Mouse (Mus musculus): Measurements from ENCODE around the gene Slc6a8.

The Slc6a8 gene

DNA sequence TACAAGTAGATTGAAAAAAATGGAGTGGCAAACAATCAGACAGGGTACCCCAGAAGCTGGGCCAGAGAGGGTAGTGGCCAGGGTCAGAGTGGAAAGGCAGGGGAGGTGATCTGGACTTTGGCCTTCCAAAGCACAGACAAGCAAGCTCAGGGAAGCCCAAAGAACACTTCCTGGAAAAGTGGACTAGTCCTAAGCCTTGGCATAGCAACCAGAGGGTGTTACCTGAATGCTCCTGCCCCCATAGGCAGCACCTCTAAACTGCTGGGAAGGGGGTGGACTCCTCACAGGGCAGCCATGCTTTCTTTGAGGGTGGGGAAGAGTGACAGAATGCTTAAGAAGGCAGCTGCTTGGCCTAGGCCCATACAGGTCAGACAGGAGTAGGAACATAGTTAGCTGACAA is 12.0 kb downstream of the Slc6a8 start:
- no peak for DNase-seq (ENCODE audit: low read depth, low spot score)

DNA sequence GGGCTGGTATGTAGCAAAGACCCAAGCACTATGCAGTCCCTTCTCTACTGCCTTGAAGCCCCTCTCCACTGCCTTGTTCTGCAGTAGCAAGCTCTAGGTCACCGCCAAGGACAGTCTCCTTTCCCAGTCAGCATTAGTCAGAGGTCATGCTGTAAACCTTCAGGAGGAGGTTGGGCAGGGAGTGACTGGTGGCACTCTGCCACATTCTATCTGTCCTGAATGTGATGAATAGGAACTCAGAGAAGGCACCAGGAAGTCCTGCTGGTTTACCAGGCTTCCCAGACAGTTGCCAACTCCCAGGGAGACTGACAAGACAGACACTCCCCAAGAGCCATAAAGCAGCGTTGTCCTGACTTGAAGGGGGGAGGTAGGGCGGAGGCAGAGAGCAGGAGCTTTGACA is 12.7 kb downstream of the Slc6a8 start:
- peak; percentile 66 for DNase-seq (ENCODE audit: low read depth, low spot score)

DNA sequence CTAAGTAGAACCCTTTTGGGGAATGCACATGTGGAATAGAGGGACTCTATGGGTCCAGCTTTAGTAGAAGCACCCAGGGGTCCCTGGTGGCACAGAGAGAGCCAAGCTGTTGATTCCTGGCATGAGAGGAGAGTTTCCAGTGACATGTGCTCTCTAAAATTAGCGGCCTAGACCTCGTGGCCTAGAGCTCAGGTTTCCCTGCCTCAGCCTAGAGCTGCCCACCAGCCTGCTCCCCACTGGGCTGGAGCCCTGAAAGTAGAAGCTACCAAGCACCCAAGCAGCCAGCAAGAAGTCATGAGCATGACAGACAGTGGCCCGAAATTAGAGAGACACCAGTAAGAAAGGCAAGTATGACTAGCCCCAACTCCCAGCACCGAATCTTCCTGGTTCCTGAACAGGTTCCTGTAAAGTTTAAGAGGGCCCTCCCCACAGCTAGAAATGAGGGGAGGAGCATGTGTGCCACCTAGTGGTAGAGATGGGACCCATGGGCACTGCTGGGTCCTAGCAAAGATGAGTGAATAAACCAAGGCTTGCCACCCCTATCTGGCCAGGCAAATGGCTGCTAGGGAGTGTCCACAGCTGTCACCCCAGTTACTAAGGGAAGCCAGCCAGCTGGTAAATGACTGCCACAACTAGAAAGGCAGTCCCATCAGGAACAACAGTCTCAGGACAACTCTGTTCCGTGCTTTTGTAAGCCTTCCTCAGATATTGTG is 18.1 kb downstream of the Slc6a8 start:
- DNase-seq (ENCODE audit: low read depth, low spot score) = peak; percentile 77

DNA sequence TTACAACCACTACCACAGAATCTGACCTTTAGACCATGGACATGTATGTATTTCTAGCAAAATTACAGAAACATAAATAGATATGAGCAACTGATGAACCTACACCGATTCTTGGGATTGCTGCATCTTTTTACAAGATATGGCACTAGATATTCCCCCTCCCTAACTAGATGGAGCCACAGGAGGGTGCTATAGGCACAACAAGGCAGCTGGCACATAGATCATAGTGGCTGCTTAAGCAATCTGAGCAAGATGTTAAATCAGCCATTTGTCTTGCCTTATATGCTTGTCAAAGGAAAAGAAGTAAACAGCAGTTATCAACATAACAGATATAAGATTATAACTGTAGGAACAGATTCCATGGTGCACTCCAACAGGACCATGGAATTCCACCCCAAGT is 27.5 kb downstream of the Slc6a8 start:
- DNase-seq (ENCODE audit: low read depth, low spot score) = peak; percentile 53

DNA sequence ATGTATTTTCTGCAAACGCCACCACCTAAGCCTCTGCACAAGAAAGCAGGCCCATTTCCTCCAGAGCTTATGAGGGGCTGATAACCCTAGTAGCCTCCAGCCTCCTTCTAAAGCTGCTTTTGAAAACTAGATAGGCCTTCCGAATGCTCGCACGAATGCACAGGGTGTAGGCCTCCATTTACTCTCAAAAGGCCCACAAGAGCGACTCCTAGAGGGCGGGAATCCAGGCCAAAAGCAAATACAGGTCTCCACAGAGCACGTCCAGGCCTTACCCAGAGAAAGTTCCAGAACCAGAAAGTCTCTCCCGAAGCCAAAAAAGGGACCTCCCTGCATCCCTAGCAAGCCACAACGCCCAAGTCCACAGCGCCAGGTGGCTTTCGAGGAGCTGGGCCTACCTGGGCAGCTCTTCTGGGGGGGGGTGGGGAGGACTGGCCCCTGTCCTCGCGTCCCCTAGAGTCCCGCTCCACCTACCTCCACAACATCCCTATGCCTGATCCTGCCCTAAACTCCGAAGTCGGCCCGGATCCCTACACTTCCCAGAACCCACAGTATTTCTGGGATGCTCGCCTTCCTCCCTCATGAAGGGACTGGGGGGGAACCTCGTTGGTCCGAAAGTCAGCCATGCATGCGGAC is 42.6 kb downstream of the Slc6a8 start:
- peak; percentile 65 for DNase-seq (ENCODE audit: low read depth, low spot score)

DNA sequence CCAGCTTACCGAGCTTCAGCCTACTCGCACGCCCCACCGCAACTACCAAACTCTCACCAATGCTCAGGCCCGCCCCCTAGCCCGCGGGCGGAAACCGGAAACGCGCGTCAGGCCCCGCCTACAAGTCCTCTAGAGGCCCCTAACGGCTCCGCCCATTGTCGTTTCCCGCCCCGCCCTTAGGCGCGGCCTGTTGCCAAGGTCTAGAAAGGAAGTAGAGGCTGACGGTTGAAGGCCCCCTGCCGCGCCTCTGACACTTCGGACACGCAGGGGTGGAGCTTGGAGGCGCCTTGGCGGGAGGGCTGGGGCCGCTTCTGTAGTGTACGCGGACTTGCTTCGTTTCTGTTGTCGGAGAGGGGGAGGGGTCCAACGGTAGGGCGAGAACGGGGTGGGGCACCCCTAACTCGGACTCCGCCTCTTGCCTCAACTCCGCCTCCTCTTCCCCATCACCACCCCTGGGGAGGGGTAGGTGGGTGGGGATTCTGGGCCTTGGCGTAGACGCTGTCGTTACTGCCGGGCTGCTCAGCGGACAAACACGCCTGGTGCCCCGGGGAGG is 43.2 kb downstream of the Slc6a8 start, which contains the start of the genes Bcap31 and Abcd1:
TSS of gene Bcap31 (minus strand) at position 67 of the 553 bp plus-strand sequence.
TSS of gene Abcd1 (plus strand) at position 489 of the 553 bp plus-strand sequence.
- peak; percentile 95 for DNase-seq (ENCODE audit: low read depth, low spot score)

DNA sequence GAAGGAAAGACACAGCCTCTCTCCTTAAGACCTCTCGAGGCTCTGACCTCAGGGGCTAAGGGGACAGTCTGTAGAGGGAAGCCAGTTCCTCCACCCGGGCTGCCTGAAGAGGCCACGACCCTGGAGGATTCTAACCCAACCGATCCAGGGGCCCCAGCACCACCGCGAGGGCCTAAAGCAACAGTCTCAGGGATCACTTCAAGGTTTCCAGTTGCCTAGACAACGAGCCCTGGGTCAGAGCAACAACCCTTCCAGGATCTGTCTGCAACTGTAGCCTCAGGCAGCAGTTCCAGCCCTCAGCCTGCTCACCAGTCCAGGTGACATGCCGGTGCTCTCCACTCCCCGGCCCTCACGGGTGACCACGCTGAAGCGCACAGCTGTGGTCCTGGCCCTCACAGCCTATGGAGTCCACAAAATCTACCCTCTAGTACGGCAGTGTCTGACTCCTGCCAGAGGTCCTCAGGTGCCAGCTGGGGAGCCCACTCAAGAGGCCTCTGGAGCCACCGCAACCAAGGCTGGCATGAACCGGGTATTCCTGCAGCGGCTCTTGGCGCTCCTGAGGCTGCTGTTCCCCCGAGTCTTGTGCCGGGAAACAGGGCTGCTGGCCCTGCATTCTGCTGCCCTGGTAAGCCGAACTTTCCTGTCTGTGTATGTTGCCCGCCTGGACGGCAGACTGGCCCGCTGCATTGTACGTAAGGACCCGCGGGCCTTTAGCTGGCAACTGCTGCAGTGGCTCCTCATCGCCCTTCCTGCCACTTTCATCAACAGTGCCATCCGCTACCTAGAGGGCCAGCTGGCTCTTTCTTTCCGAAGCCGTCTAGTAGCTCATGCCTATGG is 44.0 kb downstream of the Slc6a8 start:
- peak; percentile 31 for DNase-seq (ENCODE audit: low read depth, low spot score)

DNA sequence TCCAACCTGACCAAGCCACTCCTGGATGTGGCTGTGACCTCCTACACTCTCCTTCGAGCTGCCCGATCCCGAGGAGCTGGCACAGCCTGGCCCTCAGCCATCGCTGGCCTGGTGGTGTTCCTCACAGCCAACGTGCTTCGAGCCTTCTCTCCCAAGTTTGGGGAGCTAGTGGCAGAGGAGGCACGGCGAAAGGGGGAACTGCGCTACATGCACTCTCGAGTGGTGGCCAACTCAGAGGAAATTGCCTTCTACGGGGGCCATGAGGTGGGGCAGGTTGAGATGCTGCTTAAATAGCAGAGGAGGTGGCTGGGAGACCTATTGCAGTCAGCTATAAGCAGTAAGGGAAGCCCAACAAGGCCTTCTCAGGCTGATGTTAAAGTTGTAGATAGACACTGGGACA is 44.7 kb downstream of the Slc6a8 start:
- DNase-seq (ENCODE audit: low read depth, low spot score) = peak; percentile 10

DNA sequence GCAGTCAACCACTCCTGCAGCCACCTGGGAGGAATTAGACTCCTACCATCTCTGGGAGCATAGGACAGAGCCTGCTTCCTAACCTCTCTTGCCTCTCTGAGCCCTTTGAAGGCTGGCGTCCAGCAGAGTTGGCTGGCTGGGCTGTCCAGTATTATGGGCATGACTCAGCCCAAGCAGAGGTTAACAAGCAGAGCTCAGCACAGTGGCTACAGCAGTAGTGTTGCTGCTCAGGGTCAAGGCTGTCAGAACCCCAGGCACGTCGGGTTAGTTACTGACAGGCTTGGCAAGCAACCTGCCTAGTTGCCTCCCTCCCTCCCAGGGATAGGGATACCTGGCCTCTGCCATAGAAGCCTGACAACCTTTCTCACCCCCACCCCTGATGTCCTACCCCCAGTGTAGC is 45.3 kb downstream of the Slc6a8 start:
- DNase-seq (ENCODE audit: low read depth, low spot score) = peak; percentile 7

DNA sequence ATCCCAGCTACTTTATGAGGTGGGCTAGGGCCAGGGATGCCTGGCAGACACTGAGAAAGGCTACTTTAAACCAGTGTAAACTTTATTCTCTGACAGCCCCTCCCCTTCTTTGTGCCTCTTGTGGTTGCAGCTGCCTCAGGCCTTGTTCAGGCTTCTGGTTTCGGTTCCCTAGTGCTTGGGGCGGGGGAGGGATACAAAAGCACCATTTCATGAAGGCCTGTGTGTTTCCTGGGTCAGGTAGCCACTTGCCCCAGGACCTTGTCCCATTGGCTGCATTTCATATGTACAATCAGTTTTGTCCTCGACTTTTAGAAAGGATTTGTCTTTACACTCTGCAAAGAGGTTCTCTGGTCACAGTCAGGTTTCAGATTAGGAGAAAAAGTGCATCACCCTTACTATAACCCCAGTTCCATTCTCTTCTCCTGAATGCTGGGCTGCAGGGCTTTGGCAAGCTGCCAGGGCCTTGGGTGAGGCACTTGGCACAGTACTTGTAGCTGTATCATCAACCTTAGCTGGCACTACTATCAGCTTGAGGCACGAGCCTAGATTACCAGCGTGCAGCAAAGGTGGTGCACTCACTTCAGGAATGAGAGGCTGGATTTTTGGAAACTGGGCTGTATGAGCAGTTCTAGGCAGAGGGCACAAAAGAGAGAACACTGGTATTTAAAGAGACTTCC is 45.9 kb downstream of the Slc6a8 start:
- peak; percentile 36 for DNase-seq (ENCODE audit: low read depth, low spot score)

DNA sequence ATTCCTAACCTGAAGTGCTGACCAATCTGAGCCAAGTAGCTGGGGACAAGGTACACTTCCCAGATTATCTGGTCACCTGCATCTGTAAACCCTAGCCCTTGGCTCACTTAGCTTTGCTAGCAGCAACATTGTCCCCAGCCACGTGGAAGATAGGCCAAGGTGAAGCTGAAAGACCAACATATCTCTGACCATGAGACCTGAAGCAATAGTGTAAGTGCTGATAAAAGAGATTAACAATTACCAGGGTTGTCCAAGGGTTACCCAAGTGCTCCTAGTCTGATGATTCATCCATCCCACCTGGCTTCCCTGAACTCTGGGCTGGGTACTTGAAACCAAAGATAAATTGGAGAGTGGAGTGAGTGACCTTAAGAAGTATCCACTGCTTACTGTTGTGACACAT is 58.0 kb downstream of the Slc6a8 start:
- DNase-seq (ENCODE audit: low read depth, low spot score) = no peak
